Mouse (Mus musculus) midbrain, embryonic 15.5 days (tissue): ENCODE measurements at regions not wholly inside any gene's neighbourhood (a gene's known extent, or its start where the extent isn't known, plus 50 kb on each side); places are given as distances from the start of the nearest gene placed in this dataset.
A peak's percentile ranks its signal among the peaks of the same experiment; 100 is the strongest.

Experiments used
- ATAC-seq: fragments of 200-750 bp; cut with Nextera tagmentation; replicated peaks from 2 replicates; pipeline ENCODE4 v1.8.0; 2017; ENCODE audit warnings: moderate TSS enrichment
- H3K27ac ChIP-seq: fragments of 300-500 bp; sonication (generic); 2 replicates; pipeline ENCODE4 v1.5.1; 2015; ENCODE audit warnings: mild to moderate bottlenecking, inconsistent platforms
- H3K27me3 ChIP-seq: fragments of 300-500 bp; sonication (generic); replicated peaks from 2 replicates; pipeline ENCODE4 v1.6.1; 2015; ENCODE audit warnings: inconsistent platforms
- H3K36me3 ChIP-seq: fragments of 300-500 bp; sonication (generic); replicated peaks from 2 replicates; pipeline ENCODE4 v1.6.1; 2015; ENCODE audit warnings: inconsistent platforms
- H3K4me1 ChIP-seq: fragments of 300-500 bp; sonication (generic); 2 replicates; pipeline ENCODE4 v1.6.1; 2015; ENCODE audit warnings: inconsistent platforms
- H3K4me2 ChIP-seq: fragments of 300-500 bp; sonication (generic); 2 replicates; pipeline ENCODE4 v1.6.1; 2015; ENCODE audit warnings: inconsistent platforms, mild to moderate bottlenecking, moderate library complexity
- H3K4me3 ChIP-seq: fragments of 300-500 bp; sonication (generic); 2 replicates; pipeline ENCODE4 v1.5.1; 2015; ENCODE audit warnings: mild to moderate bottlenecking, inconsistent platforms
- H3K9ac ChIP-seq: fragments of 300-500 bp; sonication (generic); 2 replicates; pipeline ENCODE4 v1.6.1; 2015; ENCODE audit warnings: mild to moderate bottlenecking, inconsistent platforms
- H3K9me3 ChIP-seq: fragments of 300-500 bp; sonication (generic); 2 replicates; pipeline ENCODE4 v1.6.1; 2016; ENCODE audit warnings: inconsistent platforms
- WGBS: fragments of 180-500 bp; shearing (Covaris S2); methylation state at CpG from one replicate; pipeline ENCODE4 v1.1.7; 2015; ENCODE audit warnings: mixed read lengths; 5-methylcytosine and 5-hydroxymethylcytosine counted together

DNA sequence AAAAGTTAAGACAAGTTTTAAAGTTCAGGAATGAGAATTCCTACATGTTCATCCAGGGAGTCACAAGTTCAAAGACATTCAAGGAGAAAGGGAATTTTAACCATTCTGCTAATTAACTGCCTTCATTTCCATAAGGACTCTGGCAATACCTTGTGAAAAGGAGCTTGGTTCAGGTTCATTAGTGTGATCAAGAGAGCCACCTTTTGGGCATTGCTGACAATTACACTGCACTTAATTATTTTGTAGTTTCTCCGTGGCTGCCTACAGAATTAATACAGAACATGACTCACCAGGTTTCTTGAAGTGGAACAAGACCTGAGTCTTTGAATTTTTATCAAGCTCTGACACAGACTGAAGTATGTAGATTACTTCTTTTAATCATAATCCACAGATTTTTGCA, 52.4 kb upstream of the Ankef1 start:
- ATAC-seq = 0 out of 2 replicates have a peak, but pooled peaks have one; percentile 48
- WGBS = 0% methylated on average over 1 of the region's 1 CpGs

More for the DNA sequence above, 52.4 kb upstream of the Ankef1 start:
- Histone ChIP-seq H3K4me1 (no peaks in the 10 kb centered on the region), H3K27ac (no peak overlapping the region), H3K4me2 (no peak overlapping the region), H3K9me3 (no peaks in the 10 kb centered on the region), H3K36me3 (no peaks in the 10 kb centered on the region), H3K4me3 (no peak overlapping the region), H3K27me3 (no peaks in the 10 kb centered on the region), H3K9ac (no peak overlapping the region)
